Mouse (Mus musculus): ENCODE data around the gene Pxmp2. TPM values are rescaled to one million over a fixed set of nuclear protein-coding genes. Genes with fewer than 3 reads are reported as not detected.

The Pxmp2 gene
- polyA plus RNA-seq (2017; shearing (Covaris generic)), result 0.88 TPM

GRCm38 (mm10) chr5:110285770-110286445, at the start of gene Pxmp2, which contains the start of gene Pole:
Gene Pxmp2 (minus strand): TSS chr5:110286186.
Gene Pole (plus strand): TSS chr5:110286306.

GRCm38 (mm10) chr5:110269141-110270101, 16.6 kb downstream of the Pxmp2 start, which contains the start of gene Pgam5:
Gene Pgam5 (minus strand): TSS chr5:110269913.

GRCm38 (mm10) chr5:110230780-110231461, 55.1 kb downstream of the Pxmp2 start, which contains the start of gene Ankle2:
Gene Ankle2 (plus strand): TSS chr5:110231004.

Other genes with a start within 250 kb of the Pxmp2 start
- 4.2 TPM for gene Gm17655, start 213.7 kb downstream of the Pxmp2 start, polyA plus RNA-seq (2017; shearing (Covaris generic))
- 0.29 TPM for gene Gm35315, start 191.8 kb downstream of the Pxmp2 start, polyA plus RNA-seq (2017; shearing (Covaris generic))
- gene Plcxd1, start 186.2 kb downstream of the Pxmp2 start, polyA plus RNA-seq (2017; shearing (Covaris generic)), result 3.2 TPM
- 40.2 TPM for gene Gtpbp6, start 178.0 kb downstream of the Pxmp2 start, polyA plus RNA-seq (2017; shearing (Covaris generic))
- 1.5 TPM for gene Zfp605, start 176.1 kb downstream of the Pxmp2 start, polyA plus RNA-seq (2017; shearing (Covaris generic))
- gene Chfr, start 150.3 kb downstream of the Pxmp2 start, polyA plus RNA-seq (2017; shearing (Covaris generic)), result 45.5 TPM
- gene Golga3, start 109.5 kb downstream of the Pxmp2 start, polyA plus RNA-seq (2017; shearing (Covaris generic)), result 23.9 TPM
- gene Ankle2, start 55.2 kb downstream of the Pxmp2 start, polyA plus RNA-seq (2017; shearing (Covaris generic)), result 36.7 TPM
- gene Pgam5, start 16.3 kb downstream of the Pxmp2 start, polyA plus RNA-seq (2017; shearing (Covaris generic)), result 55.0 TPM
- gene Pole, start 120 bp upstream of the Pxmp2 start, polyA plus RNA-seq (2017; shearing (Covaris generic)), result 3.6 TPM
- gene P2rx2, start 57.0 kb upstream of the Pxmp2 start, polyA plus RNA-seq (2017; shearing (Covaris generic)), result not detected
- gene Lrcol1, start 58.5 kb upstream of the Pxmp2 start, polyA plus RNA-seq (2017; shearing (Covaris generic)), result not detected
- 67.8 TPM for gene Fbrsl1, start 162.3 kb upstream of the Pxmp2 start, polyA plus RNA-seq (2017; shearing (Covaris generic))